Mouse (Mus musculus) E14TG2a.4 (cell line): ENCODE results near the gene Trpm3.
A peak's percentile ranks its signal among the peaks of the same experiment; 100 is the strongest.

Experiments
- H3K27me3 ChIP-seq: 2 replicates; pipeline ENCODE4 v1.6.1; 2014; ENCODE audit warnings: low read length, control low read depth; ENCODE audit not compliant: insufficient read depth
- H3K36me3 ChIP-seq: 2 replicates; pipeline ENCODE4 v1.6.1; 2014; ENCODE audit warnings: low read length, control low read depth; ENCODE audit not compliant: insufficient read depth
- H3K4me1 ChIP-seq: replicated peaks from 2 replicates; pipeline ENCODE4 v1.6.1; 2014; ENCODE audit warnings: low read depth, low read length, control low read depth
- H3K4me3 ChIP-seq: replicated peaks from 2 replicates; pipeline ENCODE4 v1.5.1; 2014; ENCODE audit warnings: mild to moderate bottlenecking, low read length
- H3K9me3 ChIP-seq: 2 replicates; pipeline ENCODE4 v1.6.1; 2014; ENCODE audit warnings: low read length, control low read depth
- CTCF ChIP-seq: conservative IDR thresholded peaks from 2 replicates; pipeline ENCODE4 v1.5.1; 2014; ENCODE audit warnings: low read length
- NANOG ChIP-seq: IDR thresholded peaks from 2 replicates; pipeline ENCODE4 v1.6.1; 2014; ENCODE audit warnings: borderline replicate concordance, low read length, mixed read lengths
- POU5F1 ChIP-seq: IDR thresholded peaks from 2 replicates; pipeline ENCODE4 v1.6.1; 2014; ENCODE audit warnings: low read length, borderline replicate concordance

Trpm3 gene

GRCm38 (mm10) chr19:22902386-22902785 is 763.5 kb downstream of the Trpm3 start:
- H3K4me3 ChIP-seq: no peak overlapping the region
- H3K9me3 ChIP-seq: no peaks in the 10 kb centered on the region
- no peaks in the 10 kb centered on the region for H3K4me1 ChIP-seq
- H3K36me3 ChIP-seq: no peaks in the 10 kb centered on the region
- H3K27me3 ChIP-seq: no peaks in the 10 kb centered on the region
- TF ChIP-seq CTCF (no peak), POU5F1 (no peak), NANOG (no peak)

GRCm38 (mm10) chr19:22905066-22905482 is 766.2 kb downstream of the Trpm3 start:
- Histone ChIP-seq H3K4me3 (no peak overlapping the region), H3K9me3 (no peaks in the 10 kb centered on the region), H3K27me3 (no peaks in the 10 kb centered on the region), H3K4me1 (no peaks in the 10 kb centered on the region), H3K36me3 (no peaks in the 10 kb centered on the region)
- TF ChIP-seq CTCF (no peak), NANOG (no peak), POU5F1 (no peak)

- no peak for TF ChIP-seq CTCF
- no peak for TF ChIP-seq POU5F1
- no peak for TF ChIP-seq NANOG
- H3K4me3 ChIP-seq: no peak overlapping the region
- no peaks in the 10 kb centered on the region for H3K27me3 ChIP-seq
- 0 out of 2 replicates have a peak, but pooled peaks cover 7% of the 10 kb centered on the region for H3K4me1 ChIP-seq
- H3K36me3 ChIP-seq: no peaks in the 10 kb centered on the region
- H3K9me3 ChIP-seq: no peaks in the 10 kb centered on the region
Measured at GRCm38 (mm10) chr19:22910686-22911085, 771.8 kb downstream of the Trpm3 start.

GRCm38 (mm10) chr19:22912971-22913370 is 774.1 kb downstream of the Trpm3 start:
- H3K27me3 ChIP-seq: no peaks in the 10 kb centered on the region
- TF ChIP-seq POU5F1 (no peak), NANOG (no peak), CTCF (no peak)
- no peaks in the 10 kb centered on the region for H3K36me3 ChIP-seq
- H3K9me3 ChIP-seq: no peaks in the 10 kb centered on the region
- peaks cover 27% of the 10 kb centered on the region for H3K4me1 ChIP-seq
- no peak overlapping the region for H3K4me3 ChIP-seq

- H3K9me3 ChIP-seq: no peaks in the 10 kb centered on the region
- no peaks in the 10 kb centered on the region for H3K27me3 ChIP-seq
- H3K36me3 ChIP-seq: no peaks in the 10 kb centered on the region
- TF ChIP-seq POU5F1 (no peak), NANOG (no peak), CTCF (peak; percentile 75)
- H3K4me1 ChIP-seq: peaks cover 20% of the 10 kb centered on the region
- peak overlapping the region; percentile 69 for H3K4me3 ChIP-seq
Measured at GRCm38 (mm10) chr19:22915868-22916642, 777.2 kb downstream of the Trpm3 start.

- no peaks in the 10 kb centered on the region for H3K9me3 ChIP-seq
- no peaks in the 10 kb centered on the region for H3K27me3 ChIP-seq
- no peaks in the 10 kb centered on the region for H3K36me3 ChIP-seq
- TF ChIP-seq POU5F1 (no peak), NANOG (no peak), CTCF (no peak)
- peak overlapping the region; percentile 69 for H3K4me3 ChIP-seq
- peaks cover 20% of the 10 kb centered on the region for H3K4me1 ChIP-seq
Measured at GRCm38 (mm10) chr19:22916643-22917344, 777.9 kb downstream of the Trpm3 start.

- Histone ChIP-seq H3K36me3 (no peaks in the 10 kb centered on the region), H3K27me3 (no peaks in the 10 kb centered on the region), H3K4me1 (peaks cover 20% of the 10 kb centered on the region), H3K9me3 (no peaks in the 10 kb centered on the region), H3K4me3 (no peak overlapping the region)
- TF ChIP-seq POU5F1: no peak
- no peak for TF ChIP-seq CTCF
- no peak for TF ChIP-seq NANOG
Measured at GRCm38 (mm10) chr19:22917345-22917735, 778.5 kb downstream of the Trpm3 start.

- TF ChIP-seq NANOG (no peak), CTCF (no peak), POU5F1 (no peak)
- no peaks in the 10 kb centered on the region for H3K27me3 ChIP-seq
- no peaks in the 10 kb centered on the region for H3K9me3 ChIP-seq
- peaks cover 20% of the 10 kb centered on the region for H3K4me1 ChIP-seq
- H3K36me3 ChIP-seq: no peaks in the 10 kb centered on the region
- H3K4me3 ChIP-seq: no peak overlapping the region
Measured at GRCm38 (mm10) chr19:22920949-22921348, 782.1 kb downstream of the Trpm3 start.
